Mouse (Mus musculus) myocyte (in vitro differentiated cells): ENCODE data around the gene Cxxc4.

Experiments used
- POLR2A ChIP-seq: IDR thresholded peaks from one replicate; pipeline ENCODE4 v1.6.1; 2011; ENCODE audit warnings: low read depth, mild to moderate bottlenecking, control low read depth, moderate library complexity; ENCODE audit not compliant: insufficient read length
- POLR2AphosphoS2 ChIP-seq: IDR thresholded peaks from one replicate; pipeline ENCODE4 v1.6.1; 2011; ENCODE audit warnings: low read depth, control low read depth; ENCODE audit not compliant: insufficient read length

GRCm38 (mm10) chr3:134259300-134259699, 23.0 kb downstream of the Cxxc4 start:
- TF ChIP-seq POLR2AphosphoS2, result no peak
- TF ChIP-seq POLR2A, result no peak
